Mouse (Mus musculus) heart, postnatal 14 days (tissue): Measurements from ENCODE around the gene Plekhm1. TPM values are rescaled to one million over a fixed set of nuclear protein-coding genes. Genes with fewer than 3 reads are reported as not detected.

Source experiments
- DNase-seq, 2 experiments: peaks; one replicate each; pipeline ENCODE4 v3.0.0; 2021 to 2022
- intact Hi-C: fragments of 180-260 bp; cut with DNase I; formaldehyde crosslinking; loops from one replicate; pipeline ENCODE4 v1.15.1; 2025
- total RNA-seq, 2 experiments: library from RNA; stranded (reverse); gene quantifications; 2 replicates each; pipeline ENCODE4 v1.2.3; 2021

Gene Plekhm1
- total RNA-seq, 2 experiments from 2014 or later = 10.8 to 11.3 TPM

DNA sequence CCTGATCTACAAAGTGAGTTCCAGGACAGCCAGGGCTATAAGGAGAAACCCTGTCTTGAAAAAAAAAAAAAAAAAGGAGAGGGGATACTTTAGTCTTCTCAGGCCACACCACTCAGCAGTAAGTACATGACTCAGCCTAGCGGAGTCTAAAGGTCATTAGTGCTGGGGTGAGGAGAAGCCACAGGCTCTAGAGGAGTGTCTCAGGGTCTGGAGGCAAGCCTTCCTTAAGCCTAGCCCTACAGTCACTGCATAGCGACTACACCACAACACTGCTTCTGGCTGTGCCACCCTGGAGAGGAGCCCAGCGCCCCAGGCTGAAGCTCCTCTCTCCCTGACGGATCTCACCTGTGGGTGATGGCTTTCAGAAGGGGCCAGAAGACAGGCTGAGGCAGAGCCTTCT lies 15.8 kb downstream of the Plekhm1 start:
- DNase-seq = no peak
- intact Hi-C loops = no loop called here

DNA sequence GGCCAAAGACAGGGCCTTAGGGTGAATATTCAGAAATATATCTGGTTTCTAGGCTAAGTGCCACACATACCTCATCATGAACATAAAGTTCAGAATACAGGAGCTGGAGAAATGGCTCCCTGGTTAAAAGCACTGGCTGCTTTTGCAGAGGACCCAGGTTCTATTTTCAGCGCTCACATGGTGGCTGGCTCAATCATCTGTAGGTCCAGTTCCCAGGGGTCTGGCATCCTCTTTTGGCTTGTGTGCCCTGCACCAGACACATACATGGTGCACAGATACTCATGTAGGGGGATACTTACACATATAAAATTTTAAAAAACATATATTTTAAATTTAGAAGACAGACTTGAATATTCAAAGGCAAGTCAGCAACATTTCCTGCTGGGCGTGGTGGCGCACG lies 16.3 kb downstream of the Plekhm1 start:
- intact Hi-C loops = no loop called here
- no peak for DNase-seq

DNA sequence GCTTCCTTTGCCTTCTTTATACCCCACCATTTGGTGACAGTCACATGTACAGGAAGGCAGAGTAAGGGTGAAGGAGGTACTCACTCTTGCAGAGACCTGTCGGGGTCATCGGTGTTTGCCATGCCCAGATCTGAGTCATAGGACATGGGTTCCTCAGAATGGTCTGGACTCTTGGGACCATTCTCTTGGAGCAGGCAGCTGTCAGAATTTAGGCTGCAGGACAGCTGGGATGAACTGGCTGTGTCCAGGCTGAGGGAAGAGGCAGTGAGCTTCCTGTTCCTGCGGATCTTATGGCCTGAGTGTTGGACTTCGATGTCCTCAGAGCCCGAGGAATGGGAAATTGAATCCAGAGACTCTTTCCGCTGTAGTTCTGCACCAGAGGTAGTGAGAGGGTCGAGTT lies 17.9 kb downstream of the Plekhm1 start:
- intact Hi-C loops = no loop called here
- no peak for DNase-seq

DNA sequence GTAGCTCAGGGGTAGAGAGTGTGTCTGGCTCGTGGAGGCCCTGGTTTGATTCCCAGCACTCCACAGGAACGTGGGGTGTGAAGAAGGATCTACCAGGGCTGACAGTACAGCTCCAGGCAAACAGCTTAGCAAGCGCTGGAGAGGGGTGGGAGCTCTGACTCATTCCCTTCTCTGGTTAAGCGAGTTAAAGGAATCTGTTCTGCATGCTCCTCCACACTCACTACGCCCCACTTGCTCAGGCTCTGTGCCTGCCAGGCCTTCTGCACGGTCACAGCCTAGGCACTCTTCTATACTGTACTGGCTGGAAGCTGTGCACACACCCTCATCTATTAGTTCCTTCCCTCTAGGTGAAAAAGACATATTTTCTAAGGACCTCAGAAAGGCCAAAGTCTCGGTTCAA lies 18.5 kb downstream of the Plekhm1 start:
- intact Hi-C loops = no loop called here
- DNase-seq = no peak

DNA sequence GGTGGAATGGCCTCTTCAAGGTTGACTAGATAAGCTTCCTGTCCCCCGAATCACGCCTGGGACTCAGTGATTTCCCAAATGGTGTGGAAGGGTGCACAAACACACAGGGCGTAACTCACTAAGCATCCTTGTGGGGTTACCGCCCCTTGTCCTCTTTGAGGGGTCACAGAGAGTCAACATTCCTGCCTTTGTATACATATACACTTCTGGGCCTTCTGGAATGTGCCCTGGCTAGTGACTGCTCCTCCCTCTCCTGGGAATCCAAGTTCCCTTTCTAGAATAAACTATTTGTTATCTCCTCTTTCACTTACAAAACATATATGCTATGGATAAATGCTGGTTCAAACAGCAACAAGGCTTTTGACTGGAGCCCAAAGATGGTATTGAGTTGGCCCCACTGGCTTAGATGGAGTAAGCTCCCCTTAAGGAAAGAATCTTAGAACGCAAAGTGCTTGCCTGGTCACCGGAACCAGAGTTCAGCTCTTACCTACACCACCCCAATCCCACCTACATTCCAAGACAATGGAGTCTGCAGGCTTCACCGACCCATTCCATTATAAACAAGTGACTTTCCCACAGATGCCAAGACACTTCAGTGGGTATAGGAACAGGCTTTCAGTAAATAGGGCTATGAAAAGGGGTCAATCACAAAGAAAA lies 24.5 kb downstream of the Plekhm1 start:
- intact Hi-C loops = no loop called here
- DNase-seq = no peak

DNA sequence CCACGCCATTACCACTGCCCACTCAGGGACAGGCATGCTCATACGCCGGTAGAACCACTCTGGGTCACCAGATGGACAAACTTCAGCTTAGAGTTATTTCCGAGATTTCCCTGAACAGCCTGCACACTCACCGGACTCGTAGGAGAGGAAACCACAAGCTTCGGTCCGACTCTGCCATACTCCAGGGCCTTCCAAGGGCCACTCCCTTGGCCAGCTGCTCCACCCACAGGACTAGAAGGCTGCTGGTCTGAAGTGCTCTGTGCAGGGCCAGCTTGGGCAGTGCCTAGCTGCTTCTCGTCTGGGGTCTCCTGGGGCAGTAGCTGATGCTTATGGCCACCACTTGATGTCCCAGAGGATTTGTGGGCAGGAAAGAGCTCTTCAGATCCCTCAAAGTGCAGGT lies 25.7 kb downstream of the Plekhm1 start:
- intact Hi-C loops = no loop called here
- no peak for DNase-seq

DNA sequence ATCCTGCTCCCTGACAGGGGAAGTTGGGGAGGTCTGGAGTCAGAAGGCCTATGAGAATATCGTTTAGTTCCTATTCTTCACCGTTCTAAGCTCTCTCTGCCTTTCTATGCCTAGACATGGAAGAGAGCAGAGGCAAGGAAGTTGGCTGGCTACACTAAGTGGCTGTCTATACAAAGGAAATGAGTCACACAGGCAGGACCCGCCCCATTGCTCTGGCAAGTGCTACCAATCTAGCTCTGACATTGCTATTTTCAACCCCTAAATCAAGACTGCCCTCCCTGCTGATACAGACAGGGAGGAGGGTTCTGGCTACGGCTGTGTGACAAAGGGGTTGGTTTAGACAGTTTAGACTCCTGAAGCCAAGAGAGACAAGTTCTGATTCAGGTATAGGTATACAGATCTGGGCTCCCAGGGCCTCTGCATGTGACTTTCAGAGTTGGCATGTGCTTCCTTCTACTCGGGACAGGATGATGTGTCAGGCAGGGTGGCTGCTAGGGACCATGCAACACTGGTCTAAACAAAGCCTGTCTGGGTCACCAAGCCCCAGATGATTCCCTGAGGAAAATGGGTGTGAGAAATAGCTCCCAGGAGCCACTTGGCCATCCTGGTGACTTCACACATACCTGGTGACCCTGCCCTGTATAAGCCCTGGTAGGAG lies 30.4 kb downstream of the Plekhm1 start:
- intact Hi-C loops = loop anchor here (2.0 kb wide), 1 partner anchor 19 kb away; the partner anchor contains the start of gene Arhgap27
- DNase-seq = peak; percentile 74 to 79

DNA sequence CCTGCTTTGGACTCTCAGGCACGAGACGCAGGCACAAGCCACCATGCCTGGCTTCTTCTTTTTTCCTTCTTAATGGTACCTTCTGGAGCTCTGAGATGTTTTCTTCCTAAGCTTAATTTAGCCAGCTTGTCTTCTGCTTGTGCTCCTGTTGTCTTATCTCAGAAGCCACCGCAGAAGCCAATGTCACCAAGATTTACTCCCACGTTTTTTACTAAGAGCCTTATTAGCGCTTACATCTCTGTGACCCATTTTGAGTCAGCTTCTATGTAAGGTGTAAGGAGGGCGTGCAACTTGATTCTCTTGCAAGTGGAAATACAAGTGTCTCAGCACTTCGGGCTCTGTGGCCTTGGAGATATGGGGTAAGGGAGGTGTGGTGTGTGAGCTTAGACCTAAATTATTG lies 31.0 kb downstream of the Plekhm1 start:
- intact Hi-C loops = no loop called here
- no peak for DNase-seq

DNA sequence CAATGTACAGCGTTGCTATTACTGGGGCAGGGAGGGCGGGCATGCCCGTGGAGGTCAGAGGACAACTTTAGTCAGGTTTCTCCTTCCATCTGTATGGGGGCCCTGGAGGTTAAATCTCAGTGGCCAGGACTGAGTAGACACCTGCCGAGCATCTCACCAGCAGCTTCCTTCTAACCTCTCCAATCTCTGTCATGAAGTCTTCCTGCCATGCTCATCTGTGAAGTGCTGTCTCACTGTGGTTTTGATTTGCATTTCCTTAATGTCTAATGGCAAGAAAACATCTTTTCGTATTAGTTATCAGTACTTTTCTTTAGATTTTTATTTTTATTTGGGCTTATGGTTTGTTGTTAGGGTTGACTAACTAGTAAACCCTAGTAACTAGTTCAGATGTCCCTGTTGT lies 32.0 kb downstream of the Plekhm1 start:
- DNase-seq = no peak
- intact Hi-C loops = no loop called here

DNA sequence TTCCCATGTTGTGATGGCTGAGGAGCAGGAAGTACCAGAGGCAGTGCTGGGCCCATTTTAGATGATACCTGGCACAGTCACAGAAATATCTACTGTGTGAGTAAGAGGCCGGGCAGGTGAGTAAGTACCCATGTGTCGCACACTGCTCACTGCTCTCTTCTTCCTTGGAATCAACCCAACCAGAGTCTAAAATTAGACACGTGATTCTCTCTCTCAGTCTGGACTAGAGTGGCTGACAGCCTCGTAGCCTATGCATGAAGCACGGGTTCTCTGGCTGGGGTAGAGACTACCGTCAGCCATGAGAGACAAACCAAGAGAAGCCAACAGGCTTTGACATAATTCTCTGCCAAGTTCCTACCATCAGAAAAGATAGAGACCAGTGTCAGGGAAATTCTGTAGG lies 34.1 kb downstream of the Plekhm1 start:
- DNase-seq = no peak
- intact Hi-C loops = no loop called here

DNA sequence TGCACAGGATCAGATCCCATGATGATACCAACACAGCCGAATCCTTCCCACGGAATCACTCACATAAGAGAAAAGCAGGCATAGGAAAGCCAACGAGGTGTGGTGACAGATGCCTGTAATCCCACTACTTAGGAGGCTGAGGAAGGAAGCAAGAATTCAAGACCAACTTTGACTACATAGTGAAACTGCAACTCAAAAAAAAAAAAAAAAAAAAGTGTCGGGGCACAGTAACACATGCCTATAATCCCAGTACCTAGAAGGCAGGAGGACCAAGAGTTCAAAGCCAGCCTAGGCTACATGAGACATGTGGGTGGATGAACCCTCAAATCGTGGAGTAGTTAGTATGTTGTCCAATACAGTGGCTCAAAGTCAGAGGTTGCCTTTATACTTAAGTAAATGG lies 36.7 kb downstream of the Plekhm1 start:
- intact Hi-C loops = no loop called here
- no peak for DNase-seq

DNA sequence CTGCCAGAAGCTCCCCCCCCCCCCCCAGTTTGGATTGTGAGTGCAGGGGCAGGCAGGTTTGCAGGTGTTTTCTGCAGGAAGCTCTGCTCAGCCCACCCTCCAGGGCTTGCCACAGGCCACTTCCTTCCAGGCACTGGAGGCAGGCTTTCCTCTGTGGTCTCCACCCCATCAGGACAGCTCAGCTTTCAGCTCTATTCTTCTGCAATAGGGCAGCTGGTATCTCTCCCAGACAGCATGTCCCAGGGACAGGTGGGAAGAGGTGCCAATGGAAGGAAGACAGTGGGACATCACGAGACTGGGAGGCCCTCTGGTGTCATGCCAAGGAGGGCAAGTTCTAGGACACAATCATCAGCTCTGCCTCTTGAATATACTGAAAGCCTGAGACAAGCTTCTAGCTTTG lies 37.2 kb downstream of the Plekhm1 start:
- DNase-seq = no peak
- intact Hi-C loops = no loop called here

DNA sequence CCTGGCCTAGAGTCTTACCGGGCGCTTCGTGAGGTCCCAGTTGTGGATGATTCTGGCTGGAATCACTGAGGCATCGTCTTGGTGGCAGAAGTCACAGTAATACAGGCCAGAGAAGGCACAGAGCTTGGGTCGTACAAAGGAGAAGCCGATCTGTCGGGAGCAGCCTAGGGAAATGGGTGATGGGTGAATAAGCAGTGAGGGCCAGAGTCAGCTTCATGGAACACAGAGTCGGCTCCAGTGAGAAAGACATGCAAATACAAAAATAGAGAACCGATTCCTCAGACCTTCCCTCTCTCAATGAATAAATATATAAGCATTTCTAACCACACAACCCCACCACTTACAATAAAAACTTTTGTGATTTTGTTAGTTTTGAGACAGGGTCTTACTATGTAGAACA lies 38.6 kb downstream of the Plekhm1 start:
- no peak for DNase-seq
- intact Hi-C loops = no loop called here

DNA sequence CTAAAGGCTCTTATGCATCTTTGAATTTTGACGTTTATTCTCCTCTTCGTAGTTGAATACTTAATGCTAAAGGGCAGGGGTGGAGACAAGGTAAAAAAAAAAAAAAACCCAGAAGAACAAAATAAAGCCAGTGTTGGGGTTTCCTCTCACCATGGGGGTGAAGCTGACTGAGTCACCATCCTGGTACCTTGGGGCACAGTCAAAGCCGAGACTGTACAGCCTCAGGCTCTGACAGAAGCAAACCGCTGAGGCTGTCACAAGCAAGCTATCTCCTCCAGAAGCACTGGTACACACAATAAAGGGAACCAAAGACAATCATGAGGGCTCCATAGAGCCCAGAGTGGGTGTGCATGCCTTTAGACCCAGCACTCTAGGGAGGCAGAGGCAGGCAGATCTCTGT lies 39.9 kb downstream of the Plekhm1 start:
- DNase-seq = no peak
- intact Hi-C loops = no loop called here

DNA sequence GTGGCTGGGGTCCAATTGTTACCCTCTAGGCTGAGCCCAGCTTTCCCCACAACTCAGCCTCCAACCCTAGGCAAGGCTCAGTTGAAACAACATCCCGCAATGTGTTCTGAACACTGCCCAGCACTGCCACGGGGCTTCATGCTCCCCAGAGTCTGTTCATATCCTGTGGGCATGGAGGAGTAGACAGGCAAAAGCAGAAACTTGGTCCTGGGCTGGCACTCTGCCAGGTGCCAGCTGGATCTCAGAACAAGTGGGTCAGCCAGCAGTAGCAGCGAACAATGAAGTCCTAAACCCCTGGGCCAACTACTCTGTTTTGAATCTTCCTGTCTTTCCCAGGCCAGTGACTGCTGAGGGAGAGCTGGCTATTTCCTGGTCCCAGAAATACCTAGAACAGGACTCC lies 40.4 kb downstream of the Plekhm1 start:
- intact Hi-C loops = no loop called here
- peak in 1 of 2 experiments; percentile 39 for DNase-seq

DNA sequence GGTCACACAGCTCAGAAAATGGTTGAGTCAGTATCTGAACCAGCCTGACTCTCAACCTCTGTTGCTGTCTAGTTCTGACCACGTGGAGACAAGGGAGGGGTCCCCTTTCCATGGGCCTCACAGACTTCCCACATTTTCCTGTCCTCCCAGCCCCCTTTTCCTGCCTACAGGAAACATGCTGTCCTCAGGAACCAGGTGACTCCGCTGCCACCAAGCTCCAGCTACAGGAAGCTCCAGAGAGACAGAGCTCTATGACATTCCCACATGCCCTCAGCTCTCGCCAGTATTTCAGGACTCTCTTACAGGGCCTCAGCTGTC lies 41.3 kb downstream of the Plekhm1 start:
- DNase-seq = peak in 1 of 2 experiments; percentile 45

DNA sequence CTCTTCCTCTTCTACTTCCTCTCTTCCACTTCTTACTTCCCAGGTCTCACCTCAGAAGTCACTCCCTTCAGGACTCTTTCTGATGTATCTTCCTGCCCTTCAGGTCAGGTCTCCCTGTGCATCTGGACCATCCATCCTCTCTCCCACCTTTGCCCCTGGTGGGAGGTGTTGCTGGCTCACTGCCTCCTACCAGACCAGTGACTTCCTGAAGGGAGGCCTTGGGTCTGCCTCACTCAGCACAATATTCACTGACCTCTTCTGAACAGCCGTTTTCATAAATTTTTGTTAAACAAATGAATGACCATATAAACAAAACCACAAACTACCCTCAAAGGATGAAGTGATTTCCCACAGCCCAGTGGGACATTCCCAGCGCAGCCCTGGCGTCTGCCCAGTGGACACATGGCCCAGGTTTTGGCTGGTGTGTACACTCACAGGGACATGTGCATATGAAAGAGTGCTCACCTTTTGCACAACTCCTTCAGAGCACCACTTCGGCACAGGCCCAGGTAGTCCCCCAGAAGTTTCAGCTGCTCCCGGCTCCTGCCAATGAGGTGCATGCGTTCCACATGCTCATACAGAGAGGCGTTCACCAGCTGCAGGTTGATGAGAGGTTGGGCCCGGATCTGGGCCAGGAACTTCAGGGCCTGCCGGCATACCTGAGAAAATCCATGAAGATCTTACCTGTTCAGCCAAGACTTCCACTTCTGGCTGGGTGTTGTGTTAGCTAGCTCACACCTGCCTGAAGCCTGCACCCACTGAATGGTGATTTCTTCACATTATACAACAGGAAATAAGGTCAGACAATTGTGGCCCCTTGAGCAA lies 41.9 kb downstream of the Plekhm1 start:
- intact Hi-C loops = no loop called here
- no peak for DNase-seq

More for the DNA sequence above, 41.3 kb downstream of the Plekhm1 start:
- intact Hi-C loops = no loop called here

DNA sequence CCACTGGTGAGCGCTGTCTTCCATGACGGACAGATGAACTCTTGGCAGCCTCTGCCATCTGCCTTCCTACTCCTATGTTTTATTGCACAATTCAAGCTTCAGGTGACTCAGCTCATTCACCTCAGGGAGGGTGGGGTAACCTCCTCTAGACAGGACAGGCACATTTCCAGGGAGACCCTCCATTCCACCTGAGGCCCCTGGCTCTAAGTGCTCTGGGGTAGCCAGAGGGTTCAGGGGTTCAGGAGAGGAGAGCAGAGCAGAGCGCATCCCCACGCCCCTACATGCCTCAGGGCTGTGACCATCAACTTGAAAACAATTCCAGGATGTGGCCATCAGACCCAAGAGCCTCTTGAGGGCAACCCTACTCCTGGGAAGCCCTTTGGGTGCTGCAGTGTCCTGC lies 47.0 kb downstream of the Plekhm1 start:
- DNase-seq = no peak
- intact Hi-C loops = no loop called here

DNA sequence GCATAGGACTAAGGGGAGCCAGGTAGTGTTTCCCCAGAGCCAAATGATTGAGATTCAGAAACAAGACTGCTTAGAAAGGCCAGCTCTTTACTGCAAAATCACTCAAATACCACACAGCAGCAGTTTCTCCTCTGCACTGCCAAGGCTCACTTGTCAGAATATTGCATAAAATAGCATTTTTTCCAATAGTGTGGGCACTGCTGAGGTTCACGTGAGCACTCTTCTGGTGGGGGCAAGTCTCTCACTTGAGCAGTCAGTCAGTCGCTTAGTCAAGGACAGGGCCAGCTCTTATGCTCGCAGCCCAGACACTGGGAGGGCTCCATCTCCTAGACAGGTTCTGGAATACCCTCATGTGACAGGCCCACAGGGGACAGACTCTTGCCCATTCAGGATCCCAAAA lies 47.5 kb downstream of the Plekhm1 start:
- intact Hi-C loops = no loop called here
- no peak for DNase-seq

DNA sequence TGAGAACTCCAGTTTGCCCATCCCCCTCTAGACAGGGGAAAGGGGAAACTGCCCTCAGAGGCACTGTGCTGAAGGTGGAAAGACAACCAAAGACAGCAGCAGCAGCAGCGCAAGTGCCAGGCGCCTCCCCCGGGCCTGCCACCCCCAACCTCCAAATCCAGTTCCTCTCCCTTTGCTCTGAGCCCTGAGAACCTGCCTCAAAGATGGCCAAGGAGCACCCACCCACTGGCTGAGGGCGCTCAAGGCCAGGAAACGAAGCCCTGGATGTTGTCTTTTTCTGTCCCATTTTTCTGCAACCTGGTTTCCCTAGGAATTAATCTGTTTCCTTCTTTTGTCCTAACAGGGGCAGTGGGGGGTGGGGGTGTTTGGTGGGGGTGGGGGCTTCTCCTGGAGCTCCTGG lies 48.2 kb downstream of the Plekhm1 start:
- intact Hi-C loops = loop anchor here (5.0 kb wide), 1 partner anchor 193 kb away; no protein-coding TSS in a partner anchor
- no peak for DNase-seq
